Mouse (Mus musculus): ENCODE results near the gene Gm14434.
"Not testable (repeated sequence)": the region's sequence is repeated elsewhere in the genome, so short reads cannot be mapped to it uniquely, and the experiment has no call there.

Gene Gm14434

DNA sequence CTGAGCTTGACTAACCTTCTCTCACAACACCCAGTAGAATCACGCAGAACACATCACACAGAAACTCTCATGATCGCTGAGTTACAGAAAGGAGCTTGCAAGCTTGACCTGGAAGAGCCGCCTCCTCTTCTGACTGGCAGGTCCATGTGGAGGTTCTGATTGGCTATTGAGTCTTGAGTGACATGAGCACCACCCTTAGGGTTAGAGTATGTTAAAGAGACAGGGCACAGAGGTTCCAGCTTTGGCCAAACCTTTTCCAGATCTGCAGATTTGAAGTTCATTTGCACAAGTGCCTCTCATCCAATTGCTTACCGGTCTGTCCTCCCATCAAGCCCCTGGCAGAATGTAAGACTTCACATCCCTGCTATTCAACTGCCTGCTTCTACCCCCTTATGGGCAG lies at the start of gene Gm14434:
Gm14434 (minus strand) TSS at position 101 of the 400 bp plus-strand sequence.
- not testable (repeated sequence) for DNase-seq (ENCODE audit: low spot score in 2 of 2)

DNA sequence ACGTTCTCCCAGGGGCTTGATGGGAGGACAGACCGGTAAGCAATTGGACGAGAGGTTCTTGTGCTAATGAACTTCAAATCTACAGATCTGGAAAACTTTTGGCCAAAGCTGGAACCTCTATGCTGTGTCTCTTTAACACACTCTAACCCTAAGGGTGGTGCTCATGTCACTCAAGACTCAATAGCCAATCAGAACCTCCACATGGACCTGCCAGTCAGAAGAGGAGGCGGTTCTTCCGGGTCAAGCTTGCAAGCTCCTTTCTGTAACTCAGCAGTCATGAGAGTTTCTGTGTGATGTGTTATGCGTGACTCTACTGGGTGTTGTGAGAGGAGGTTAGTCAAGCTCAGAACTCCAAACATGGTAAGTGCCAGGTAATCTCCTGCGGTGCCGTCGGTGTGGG lies 34.2 kb upstream of the Gm14434 start, which contains the start of gene Zfp967:
Zfp967 (plus strand) TSS at position 301 of the 400 bp plus-strand sequence.
- DNase-seq (ENCODE audit: low spot score in 2 of 2), result not testable (repeated sequence)

DNA sequence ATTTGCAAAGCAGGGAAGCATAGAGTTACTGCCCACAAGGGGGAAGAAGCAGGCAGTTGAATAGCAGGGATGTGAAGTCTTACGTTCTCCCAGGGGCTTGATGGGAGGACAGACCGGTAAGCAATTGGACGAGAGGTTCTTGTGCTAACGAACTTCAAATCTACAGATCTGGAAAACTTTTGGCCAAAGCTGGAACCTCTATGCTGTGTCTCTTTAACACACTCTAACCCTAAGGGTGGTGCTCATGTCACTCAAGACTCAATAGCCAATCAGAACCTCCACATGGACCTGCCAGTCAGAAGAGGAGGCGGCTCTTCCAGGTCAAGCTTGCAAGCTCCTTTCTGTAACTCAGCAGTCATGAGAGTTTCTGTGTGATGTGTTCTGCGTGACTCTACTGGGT lies 63.3 kb downstream of the Gm14434 start, which contains the start of gene Gm14435:
Gm14435 (plus strand) TSS at position 301 of the 400 bp plus-strand sequence.
- DNase-seq (ENCODE audit: low spot score in 2 of 2), result not testable (repeated sequence)

Measured in left cerebral cortex, adult 9 months (tissue).